Mouse (Mus musculus): Measurements from ENCODE around the gene Klra2.

DNA sequence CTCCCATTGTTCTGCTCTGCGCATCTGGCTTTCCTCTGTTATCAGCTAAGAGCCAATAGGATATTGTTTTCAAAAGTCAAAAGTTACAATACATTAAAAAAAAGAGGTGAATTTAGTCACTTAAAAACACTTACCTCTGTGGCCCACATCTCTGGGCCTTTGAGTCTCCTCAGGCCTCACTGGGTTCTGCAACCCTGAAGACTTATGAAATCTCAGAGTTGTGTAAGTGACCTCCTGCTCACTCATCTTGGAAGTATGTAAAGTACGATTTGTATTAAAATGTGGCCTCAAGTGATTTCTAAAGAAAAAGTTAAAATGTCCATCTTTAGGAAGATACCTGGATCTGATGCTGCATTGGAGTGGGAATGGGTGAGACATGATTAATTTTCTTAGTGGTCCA lies 2.1 kb downstream of the Klra2 start:
- TF ChIP-seq CTCF (IDR thresholded peaks at IDR 0.05; ENCODE audit: insufficient read depth, low read length) (no peak), POLR2A (IDR thresholded peaks at IDR 0.05; ENCODE audit: borderline replicate concordance, extremely low read depth, low read depth, low read length) (no peak)

Data from lung, adult 2 months (tissue).